Mouse (Mus musculus): ENCODE data around the gene Frat1.

Gene Frat1

GRCm38 (mm10) chr19:41842706-41843105 lies 12.9 kb downstream of the Frat1 start:
- WGBS = 79% methylated on average over 4 of the region's 4 CpGs

- WGBS = 83% methylated on average over 6 of the region's 6 CpGs
Observed at GRCm38 (mm10) chr19:41844345-41844744, 14.6 kb downstream of the Frat1 start.

GRCm38 (mm10) chr19:41846366-41847090 lies 16.8 kb downstream of the Frat1 start:
- WGBS = 8% methylated on average over 21 of the region's 21 CpGs

GRCm38 (mm10) chr19:41847091-41847581 lies 17.4 kb downstream of the Frat1 start:
- under 1% methylated on average over 64 of the region's 64 CpGs for WGBS

- WGBS = 1% methylated on average over 51 of the region's 53 CpGs
Observed at GRCm38 (mm10) chr19:41847614-41847991, 17.8 kb downstream of the Frat1 start.

- WGBS = 2% methylated on average over 72 of the region's 72 CpGs
Observed at GRCm38 (mm10) chr19:41847992-41848851, 18.5 kb downstream of the Frat1 start, which contains the start of gene Frat2. Gene Frat2 (minus strand): TSS chr19:41848132.

GRCm38 (mm10) chr19:41850021-41850718 lies 20.4 kb downstream of the Frat1 start:
- WGBS = 66% methylated on average over 6 of the region's 6 CpGs

GRCm38 (mm10) chr19:41850719-41851543 lies 21.2 kb downstream of the Frat1 start:
- WGBS = 57% methylated on average over 14 of the region's 14 CpGs

- 82% methylated on average over 4 of the region's 4 CpGs for WGBS
Observed at GRCm38 (mm10) chr19:41852423-41852822, 22.7 kb downstream of the Frat1 start.

GRCm38 (mm10) chr19:41857086-41857762 lies 27.5 kb downstream of the Frat1 start:
- WGBS = 92% methylated on average over 5 of the region's 5 CpGs

- WGBS = 80% methylated on average over 3 of the region's 3 CpGs
Observed at GRCm38 (mm10) chr19:41857816-41858310, 28.1 kb downstream of the Frat1 start.

DNA sequence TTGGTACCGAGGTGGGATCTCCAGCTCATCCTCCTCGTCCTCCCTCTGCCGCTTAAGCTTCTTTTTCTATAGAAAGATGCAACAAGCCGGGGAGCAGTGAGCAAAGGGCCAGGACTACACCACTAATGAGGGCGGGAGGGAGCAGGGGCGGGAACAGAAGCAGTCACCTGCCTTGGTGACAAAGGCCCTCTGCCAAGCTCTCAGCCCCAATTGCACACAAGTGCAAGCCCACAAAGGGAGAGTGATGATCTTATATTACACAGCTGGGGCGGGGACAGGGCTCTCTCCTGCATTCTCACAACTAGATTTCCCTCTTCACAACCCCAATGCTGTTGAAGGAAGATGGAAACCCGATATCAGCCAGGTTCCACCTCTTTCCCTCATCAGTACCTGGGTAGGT lies 36.9 kb downstream of the Frat1 start:
- 83% methylated on average over 8 of the region's 8 CpGs for WGBS

DNA sequence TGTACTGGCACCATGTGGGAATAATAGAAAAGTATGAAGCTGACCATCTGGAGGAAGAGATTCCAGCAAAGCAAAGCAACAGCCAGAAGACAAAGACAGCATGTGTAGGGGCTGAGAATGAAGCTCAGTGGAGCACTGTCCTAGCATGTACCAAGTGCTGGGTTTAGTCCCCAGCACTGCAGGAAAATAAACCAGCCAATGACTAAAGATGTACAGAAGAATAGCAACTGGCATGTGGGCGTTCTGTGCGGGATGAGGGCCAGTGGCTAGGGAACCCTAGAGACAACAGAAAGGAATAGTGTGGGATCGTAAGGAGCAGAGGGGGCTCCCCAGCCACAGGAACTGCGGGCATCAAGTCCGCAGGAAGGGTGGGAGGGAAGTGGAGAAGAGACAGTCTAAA lies 39.5 kb downstream of the Frat1 start:
- 39% methylated on average over 5 of the region's 5 CpGs for WGBS

GRCm38 (mm10) chr19:41869946-41870345 lies 40.2 kb downstream of the Frat1 start:
- 48% methylated on average over 5 of the region's 5 CpGs for WGBS

GRCm38 (mm10) chr19:41872285-41872684 lies 42.5 kb downstream of the Frat1 start:
- 51% methylated on average over 2 of the region's 2 CpGs for WGBS

- WGBS = 93% methylated on average over 14 of the region's 14 CpGs
Observed at GRCm38 (mm10) chr19:41874356-41874755, 44.6 kb downstream of the Frat1 start.

- WGBS = 97% methylated on average over 4 of the region's 4 CpGs
Observed at GRCm38 (mm10) chr19:41881842-41882241, 52.1 kb downstream of the Frat1 start.

Data from cerebral cortex, adult 2 months (tissue).